Mouse (Mus musculus) stomach, embryonic 14.5 days (tissue): Measurements from ENCODE around the gene Mrps33. TPM values are rescaled to one million over a fixed set of nuclear protein-coding genes. Genes with fewer than 3 reads are reported as not detected.

Source experiments
- ATAC-seq: fragments of 200-750 bp; cut with Nextera tagmentation; 2 replicates; pipeline ENCODE4 v1.8.0; 2017; ENCODE audit warnings: low read depth, moderate TSS enrichment; ENCODE audit not compliant: insufficient number of reproducible peaks, insufficient read depth, low FRiP score
- H3K27ac ChIP-seq: fragments of 300-500 bp; sonication (generic); 2 replicates; pipeline ENCODE4 v1.5.1; 2014; ENCODE audit warnings: mild to moderate bottlenecking, low read length, moderate library complexity, mixed read lengths
- H3K27me3 ChIP-seq: fragments of 300-500 bp; sonication (generic); 2 replicates; pipeline ENCODE4 v1.6.1; 2014; ENCODE audit warnings: low read length, control low read depth, mixed read lengths; ENCODE audit not compliant: control insufficient read depth, insufficient read depth
- H3K36me3 ChIP-seq: fragments of 300-500 bp; sonication (generic); 2 replicates; pipeline ENCODE4 v1.6.1; 2014; ENCODE audit warnings: mild to moderate bottlenecking, control low read depth, low read length, moderate library complexity, mixed read lengths; ENCODE audit not compliant: control insufficient read depth, insufficient read depth
- H3K4me1 ChIP-seq: fragments of 300-500 bp; sonication (generic); 2 replicates; pipeline ENCODE4 v1.6.1; 2014; ENCODE audit warnings: low read length, control low read depth, mixed read lengths; ENCODE audit not compliant: control insufficient read depth, insufficient read depth
- H3K4me2 ChIP-seq: fragments of 300-500 bp; sonication (generic); replicated peaks from 2 replicates; pipeline ENCODE4 v1.6.1; 2014; ENCODE audit warnings: low read depth, low read length, control low read depth
- H3K4me3 ChIP-seq: fragments of 300-500 bp; sonication (generic); 2 replicates; pipeline ENCODE4 v1.5.1; 2014; ENCODE audit warnings: low read depth, low read length, control low read depth
- H3K9ac ChIP-seq: fragments of 300-500 bp; sonication (generic); replicated peaks from 2 replicates; pipeline ENCODE4 v1.6.1; 2014; ENCODE audit warnings: low read depth, mild to moderate bottlenecking, control low read depth, low read length, moderate library complexity, mixed read lengths
- H3K9me3 ChIP-seq: fragments of 300-500 bp; sonication (generic); 2 replicates; pipeline ENCODE4 v1.6.1; 2016; ENCODE audit warnings: low read depth, low read length, control low read depth; ENCODE audit not compliant: control insufficient read depth
- WGBS: fragments of 180-500 bp; shearing (Covaris S2); extraction: QIAGEN DNeasy Blood & Tissue Kit; methylation state at CpG from one replicate; pipeline ENCODE4 v1.1.7; 2014; 5-methylcytosine and 5-hydroxymethylcytosine counted together
- polyA plus RNA-seq: library from polyadenylated mRNA; unstranded; fragments of >200 nt; fragmentation: Nextera tagmentation; extraction: Ambion mirVana; gene quantifications from 2 replicates; pipeline ENCODE4 v1.2.1, GENCODE M21; 2014

Mrps33 gene
- polyA plus RNA-seq, 1 experiment from 2014 or later = 207 TPM

DNA sequence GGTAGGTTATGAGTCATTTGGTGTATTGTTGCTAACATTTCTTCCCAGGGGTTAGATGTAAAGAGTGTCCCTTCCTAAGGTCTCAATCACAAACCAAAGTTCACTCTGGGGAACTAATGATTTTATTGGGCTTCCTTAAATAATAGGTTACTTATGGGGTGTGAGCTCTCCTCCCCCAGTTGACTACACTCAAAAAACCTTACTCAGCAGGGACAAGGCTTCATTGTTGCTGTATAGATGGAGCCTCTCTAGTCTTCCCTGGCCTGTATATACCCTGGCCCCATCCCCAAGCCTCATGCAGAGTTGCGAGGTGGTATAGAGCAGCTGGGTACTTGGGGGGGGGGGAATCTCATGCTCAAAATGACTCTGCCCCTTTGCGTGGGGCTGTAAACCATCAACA, 53.6 kb downstream of the Mrps33 start:
- H3K4me1 ChIP-seq = no peaks in the 10 kb centered on the region
- H3K9ac ChIP-seq = no peak overlapping the region
- no peaks in the 10 kb centered on the region for H3K9me3 ChIP-seq
- 88% methylated on average over 2 of the region's 2 CpGs for WGBS
- no peaks in the 10 kb centered on the region for H3K27me3 ChIP-seq
- no peaks in the 10 kb centered on the region for H3K36me3 ChIP-seq
- H3K4me3 ChIP-seq = no peak overlapping the region
- H3K4me2 ChIP-seq = no peak overlapping the region
- no peak overlapping the region for H3K27ac ChIP-seq
- no peak for ATAC-seq

Other genes with a start within 250 kb of the Mrps33 start
- 28.1 and 29.5 TPM in 2 replicates for gene Adck2, start 237.1 kb downstream of the Mrps33 start, polyA plus RNA-seq
- 0.50 and 0.62 TPM in 2 replicates for gene Gm42420, start 225.2 kb downstream of the Mrps33 start, polyA plus RNA-seq
- 337 and 395 TPM in 2 replicates for gene Ndufb2, start 218.4 kb downstream of the Mrps33 start, polyA plus RNA-seq
- 19.0 and 19.8 TPM in 2 replicates for gene Braf, start 85.5 kb downstream of the Mrps33 start, polyA plus RNA-seq
- 1.5 TPM in 2 replicates for gene Tmem178b, start 62.3 kb upstream of the Mrps33 start, polyA plus RNA-seq